Mouse (Mus musculus): ENCODE data around the gene Tas2r143.

GRCm38 (mm10) chr6:42397041-42397657 lies 2.9 kb upstream of the Tas2r143 start:
- no peak for TF ChIP-seq TAL1 (IDR thresholded peaks at IDR 0.05; ENCODE audit: low read length)
- no peak for TF ChIP-seq GATA1 (IDR thresholded peaks at IDR 0.05; ENCODE audit: low read length)
